8 mouse cellular contexts compared by ENCODE assay signal in the genomic region with DNA sequence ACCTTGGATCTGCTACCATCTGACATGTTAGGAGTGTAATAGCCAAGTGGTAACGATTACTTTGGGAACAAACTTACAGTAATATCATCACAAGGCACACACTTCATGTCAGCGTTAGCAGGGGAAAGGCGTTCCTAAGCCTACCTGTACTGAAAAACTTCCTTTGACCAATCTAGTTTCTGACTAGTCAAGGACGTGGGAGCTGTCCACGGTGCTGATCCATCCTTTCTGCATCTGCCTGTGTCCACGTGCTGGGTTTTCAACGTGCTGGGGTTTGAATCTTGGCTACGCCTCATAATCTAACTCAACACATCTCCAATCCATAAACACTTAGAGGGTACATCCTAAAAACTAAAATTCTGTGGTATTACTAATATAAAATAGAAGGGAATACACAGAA. TPM values are rescaled to one million over a fixed set of nuclear protein-coding genes. Genes with fewer than 3 reads are reported as not detected.
A peak's percentile ranks its signal among the peaks of the same experiment; 100 is the strongest.
DNase-seq lines count a peak whose midpoint lies in the region; ATAC-seq and TF ChIP-seq lines count a peak whose summit lies in the region.

No protein-coding gene starts in this region.

- WGBS in hindbrain, embryonic 10.5 days = 32% methylated on average over 8 of the region's 8 CpGs
- whole genome bisulfite sequencing in hindbrain, embryonic 16.5 days = 36% methylated on average over 8 of the region's 8 CpGs
- 29% methylated on average over 8 of the region's 8 CpGs for WGBS in limb, embryonic 10.5 days
- WGBS in cerebellum, adult 2 months = 42% methylated on average over 8 of the region's 8 CpGs

- no peak overlapping the region for H3K4me2 ChIP-seq in hindbrain, embryonic 16.5 days (ENCODE audit: low read length)

- H3K9me3 ChIP-seq in hindbrain, embryonic 10.5 days = no peaks in the 10 kb centered on the region
- no peaks in the 10 kb centered on the region for H3K9me3 ChIP-seq in hindbrain, embryonic 16.5 days (ENCODE audit: control insufficient read depth, low read length)
- H3K9me3 ChIP-seq in limb, embryonic 10.5 days (replicated peaks) = no peaks in the 10 kb centered on the region

- no peak for ATAC-seq in hindbrain, embryonic 16.5 days

- DNase-seq in hindbrain, embryonic 10.5 days (ENCODE audit: low spot score) = peak; percentile 52
- peak; percentile 47 for DNase-seq in A20 (ENCODE audit: low read depth, low spot score)
- peak; percentile 68 to 71 for DNase-seq in adrenal gland, postnatal 36 days
- DNase-seq in limb, embryonic 10.5 days (ENCODE audit: low spot score) = peak; percentile 76
- DNase-seq in cerebellum, adult 2 months = no peak
- DNase-seq in left cerebral cortex, adult 8-10 months (ENCODE audit: low spot score in 2 of 2) = no peak
- DNase-seq in layer of hippocampus, postnatal 36 days = no peak

- no peaks in the 10 kb centered on the region for H3K36me3 ChIP-seq in hindbrain, embryonic 10.5 days
- H3K36me3 ChIP-seq in hindbrain, embryonic 16.5 days (ENCODE audit: control insufficient read depth, insufficient read depth, low read length) = no peaks in the 10 kb centered on the region
- no peaks in the 10 kb centered on the region for H3K36me3 ChIP-seq in limb, embryonic 10.5 days

- H3K4me3 ChIP-seq in hindbrain, embryonic 10.5 days = no peak overlapping the region
- H3K4me3 ChIP-seq in hindbrain, embryonic 16.5 days (ENCODE audit: low read length) = no peak overlapping the region
- no peak overlapping the region for H3K4me3 ChIP-seq in limb, embryonic 10.5 days
- H3K4me3 ChIP-seq in cerebellum, adult 2 months (replicated peaks; ENCODE audit: insufficient read depth, low read depth, low read length) = no peak overlapping the region

- no peak overlapping the region for H3K9ac ChIP-seq in hindbrain, embryonic 16.5 days (ENCODE audit: low read depth, low read length)

- TF ChIP-seq CTCF in cerebellum, adult 2 months (IDR thresholded peaks at IDR 0.05; ENCODE audit: borderline replicate concordance, insufficient read depth, low read depth, low read length) = no peak

- no peaks in the 10 kb centered on the region for H3K27me3 ChIP-seq in hindbrain, embryonic 10.5 days (ENCODE audit: insufficient read depth, poor library complexity, severe bottlenecking)
- H3K27me3 ChIP-seq in hindbrain, embryonic 16.5 days (replicated peaks; ENCODE audit: control insufficient read depth, insufficient read depth, low read length) = no peaks in the 10 kb centered on the region
- H3K27me3 ChIP-seq in limb, embryonic 10.5 days (ENCODE audit: low read depth, poor library complexity, severe bottlenecking) = no peaks in the 10 kb centered on the region
- H3K27me3 ChIP-seq in cerebellum, adult 2 months (ENCODE audit: control insufficient read depth, insufficient read depth, low read length) = no peaks in the 10 kb centered on the region

- TF ChIP-seq POLR2A in cerebellum, adult 2 months (IDR thresholded peaks at IDR 0.05; ENCODE audit: borderline replicate concordance, insufficient read depth, low read length) = no peak

- H3K27ac ChIP-seq in hindbrain, embryonic 10.5 days = no peak overlapping the region
- no peak overlapping the region for H3K27ac ChIP-seq in hindbrain, embryonic 16.5 days (ENCODE audit: low read depth, low read length)
- H3K27ac ChIP-seq in limb, embryonic 10.5 days = no peak overlapping the region
- H3K27ac ChIP-seq in cerebellum, adult 2 months (ENCODE audit: insufficient read depth, low read length) = no peak overlapping the region

- no peaks in the 10 kb centered on the region for H3K4me1 ChIP-seq in hindbrain, embryonic 10.5 days (replicated peaks)
- no peaks in the 10 kb centered on the region for H3K4me1 ChIP-seq in hindbrain, embryonic 16.5 days (ENCODE audit: control insufficient read depth, insufficient read depth, low read depth, low read length)
- H3K4me1 ChIP-seq in limb, embryonic 10.5 days = no peaks in the 10 kb centered on the region
- no peaks in the 10 kb centered on the region for H3K4me1 ChIP-seq in cerebellum, adult 2 months (ENCODE audit: control insufficient read depth, insufficient read depth, low read length)

RNA-seq across cellular contexts. Expression of a gene that starts 5.4 kb away (rescaled TPM):
- polyA plus RNA-seq in hindbrain, embryonic 10.5 days (2016; fragmentation: Nextera tagmentation; extraction: Ambion mirVana) = 15.1 and 15.4 TPM in 2 replicates
- 17.7 and 18.2 TPM in 2 replicates for polyA plus RNA-seq in hindbrain, embryonic 16.5 days (2015; fragmentation: Nextera tagmentation; extraction: Ambion mirVana)
- 10 to 100 TPM; 30.8 to 36.9 TPM for total RNA-seq in adrenal gland, postnatal 36 days (2021)
- polyA plus RNA-seq in limb, embryonic 10.5 days (2016; fragmentation: Nextera tagmentation; extraction: Ambion mirVana) = 10.8 and 11.0 TPM in 2 replicates
- polyA plus RNA-seq in cerebellum, adult 2 months (2012; rRNA removed) = 16.9 and 18.2 TPM in 2 replicates
- total RNA-seq in left cerebral cortex, adult 8-10 months (2022) = 10 to 100 TPM in 1 of 4 experiments, 1 to 10 TPM in 3; 7.9 to 11.2 (median 9.4) TPM
- total RNA-seq in layer of hippocampus, postnatal 36 days (2021) = 10 to 100 TPM in 1 of 2 experiments, 1 to 10 TPM in 1; 9.3 to 10.5 TPM

RNA-seq across cellular contexts. Expression of a gene that starts 26.1 kb away (rescaled TPM):
- polyA plus RNA-seq in hindbrain, embryonic 10.5 days (2016; fragmentation: Nextera tagmentation; extraction: Ambion mirVana) = 19.9 and 20.8 TPM in 2 replicates
- 26.5 and 31.5 TPM in 2 replicates for polyA plus RNA-seq in hindbrain, embryonic 16.5 days (2015; fragmentation: Nextera tagmentation; extraction: Ambion mirVana)
- 1 to 10 TPM; 5.4 to 6.2 TPM for total RNA-seq in adrenal gland, postnatal 36 days (2021)
- 14.9 and 19.4 TPM in 2 replicates for polyA plus RNA-seq in limb, embryonic 10.5 days (2016; fragmentation: Nextera tagmentation; extraction: Ambion mirVana)
- polyA plus RNA-seq in cerebellum, adult 2 months (2012; rRNA removed) = 9.6 and 10.1 TPM in 2 replicates
- total RNA-seq in left cerebral cortex, adult 8-10 months (2022) = 10 to 100 TPM; 20.7 to 27.1 (median 25.0) TPM
- total RNA-seq in layer of hippocampus, postnatal 36 days (2021) = 10 to 100 TPM; 25.4 to 26.1 TPM

Comparison
In these comparisons a context has a peak if more than half of its experiments do, and no peak if none do; other contexts are left out.
1. DNase-seq: peak in hindbrain, embryonic 10.5 days (single experiment), A20 (single experiment), adrenal gland, postnatal 36 days (2 of 2) and limb, embryonic 10.5 days (single experiment); none in cerebellum, adult 2 months (0 of 2), left cerebral cortex, adult 8-10 months (0 of 2) and layer of hippocampus, postnatal 36 days (0 of 2).